Mouse (Mus musculus) liver, postnatal 0 days (tissue): ENCODE results near the gene Golga7b.

ENCODE experiments used
- CTCF ChIP-seq: sonication (generic); IDR thresholded peaks from 2 replicates; pipeline ENCODE4 v1.5.1; 2016; ENCODE audit warnings: antibody characterized with exemption, low read depth
- EP300 ChIP-seq: IDR thresholded peaks from 2 replicates; pipeline ENCODE4 v1.6.1; 2016; ENCODE audit warnings: antibody characterized with exemption, low read depth, mild to moderate bottlenecking

GRCm38 (mm10) chr19:42243401-42243800, 4.0 kb upstream of the Golga7b start:
- TF ChIP-seq CTCF (no peak), EP300 (no peak)
